ENCODE assay signal across 23 mouse cellular contexts in the genomic region with DNA sequence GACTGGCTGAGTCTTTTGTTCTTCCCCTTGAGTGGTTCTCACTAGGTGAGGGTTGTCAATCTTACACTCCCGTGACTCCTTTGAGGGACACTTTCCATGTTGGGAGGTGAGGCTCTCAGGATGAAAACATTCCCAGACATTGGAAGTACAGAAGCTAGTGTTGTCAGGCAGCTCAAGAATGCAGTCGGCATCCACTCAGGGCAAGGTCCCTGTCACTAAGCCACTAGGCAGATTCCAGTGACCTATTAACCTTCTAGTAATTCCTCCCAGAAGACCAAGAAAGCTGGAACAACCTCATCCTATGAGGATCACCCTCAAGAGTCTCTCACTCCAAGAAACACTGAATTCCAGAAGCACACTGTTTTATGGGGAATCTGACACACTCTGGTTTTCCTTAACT. TPM values are rescaled to one million over a fixed set of nuclear protein-coding genes. Genes with fewer than 3 reads are reported as not detected.
DNase-seq lines count a peak whose midpoint lies in the region; ATAC-seq and TF ChIP-seq lines count a peak whose summit lies in the region.
"Had no signal": no experiment of that assay in that cellular context is flagged by ENCODE, and none has a peak within 500 bp of the region (broad histone marks: within the 10 kb centered on the region; RNA-seq: fewer than 3 reads in every experiment).

No protein-coding gene starts in this region.

- H3K9ac ChIP-seq in liver, adult 2 months (ENCODE audit: low read depth, low read length): no peak overlapping the region; the same call in 1 of the 2 replicates
- H3K9ac ChIP-seq in liver, embryonic 11.5 days (ENCODE audit: low read depth, low read length): no peak overlapping the region
- H3K9ac ChIP-seq in midbrain, embryonic 11.5 days (ENCODE audit: low read length): no peak overlapping the region
- H3K9ac ChIP-seq in midbrain, embryonic 16.5 days (ENCODE audit: low read depth, low read length): no peak overlapping the region
- H3K9ac ChIP-seq: forebrain, embryonic 13.5 days; forebrain, postnatal 0 days; heart, embryonic 13.5 days; hindbrain, embryonic 14.5 days had no signal

- no peaks in the 10 kb centered on the region for H3K36me3 ChIP-seq in liver, adult 2 months (ENCODE audit: control insufficient read depth, insufficient read depth, low read length)
- no peaks in the 10 kb centered on the region for H3K36me3 ChIP-seq in liver, embryonic 11.5 days (ENCODE audit: control insufficient read depth, insufficient read depth, low read length)
- H3K36me3 ChIP-seq in midbrain, embryonic 11.5 days (ENCODE audit: control insufficient read depth, insufficient read depth, low read length): no peaks in the 10 kb centered on the region
- H3K36me3 ChIP-seq in midbrain, embryonic 16.5 days (ENCODE audit: control insufficient read depth, insufficient read depth, low read length): no peaks in the 10 kb centered on the region
- no peaks in the 10 kb centered on the region for H3K36me3 ChIP-seq in small intestine, adult 2 months (ENCODE audit: control insufficient read depth, insufficient read depth, low read length)
- H3K36me3 ChIP-seq: forebrain, embryonic 10.5 days; heart, embryonic 10.5 days; heart, embryonic 13.5 days had no signal

- no peak for DNase-seq in liver, adult 2 months (ENCODE audit: extremely low read depth, low read depth, low spot score)
- no peak for DNase-seq in liver, embryonic 11.5 days (ENCODE audit: low spot score)
- DNase-seq in midbrain, embryonic 11.5 days (ENCODE audit: low spot score, missing footprints): peak; percentile 83
- DNase-seq in frontal cortex, postnatal 10 days (ENCODE audit: low spot score in 2 of 2): no peak
- DNase-seq in spleen, postnatal 14 days (ENCODE audit: low spot score in 2 of 2): no peak
- DNase-seq: adrenal gland, postnatal 10 days; adrenal gland, postnatal 36 days; cerebellum, adult 18-20 months; cerebellum, adult 9-10 months; cerebellum, postnatal 14 days; forebrain, postnatal 0 days; gastrocnemius, postnatal 25 days; heart, adult 2 months; heart, postnatal 14 days; heart, postnatal 4 days had no signal

- no peak for TF ChIP-seq POLR2A in liver, adult 2 months (IDR thresholded peaks at IDR 0.05; ENCODE audit: extremely low read depth, insufficient read depth, low read length)
- no peak for TF ChIP-seq POLR2A in small intestine, adult 2 months (IDR thresholded peaks at IDR 0.05; ENCODE audit: low read depth, low read length)

- H3K4me1 ChIP-seq in liver, adult 2 months (ENCODE audit: control insufficient read depth, insufficient read depth, low read length): peaks cover 10% of the 10 kb centered on the region
- H3K4me1 ChIP-seq in liver, embryonic 11.5 days (replicated peaks; ENCODE audit: control insufficient read depth, insufficient read depth, low read length): no peaks in the 10 kb centered on the region; the same call in 1 of the 2 replicates
- no peaks in the 10 kb centered on the region for H3K4me1 ChIP-seq in midbrain, embryonic 11.5 days (ENCODE audit: control insufficient read depth, insufficient read depth, low read length)
- no peaks in the 10 kb centered on the region for H3K4me1 ChIP-seq in midbrain, embryonic 16.5 days (ENCODE audit: control insufficient read depth, insufficient read depth, low read length)
- H3K4me1 ChIP-seq in small intestine, adult 2 months (ENCODE audit: control insufficient read depth, insufficient read depth, insufficient read length, low read length): peaks cover 8% of the 10 kb centered on the region; the same call in 1 of the 2 replicates
- H3K4me1 ChIP-seq: forebrain, embryonic 13.5 days had no signal

- WGBS in liver, adult 2 months: 13% methylated on average over 2 of the region's 2 CpGs
- WGBS in liver, embryonic 11.5 days: 49% methylated on average over 2 of the region's 2 CpGs
- 24% methylated on average over 2 of the region's 2 CpGs for WGBS in midbrain, embryonic 11.5 days
- WGBS in midbrain, embryonic 16.5 days: 32% methylated on average over 2 of the region's 2 CpGs
- WGBS in small intestine, adult 2 months: 24% methylated on average over 2 of the region's 2 CpGs

- no peak for ATAC-seq in liver, embryonic 11.5 days (replicated peaks; ENCODE audit: low FRiP score)
- no peak for ATAC-seq in midbrain, embryonic 11.5 days (ENCODE audit: low FRiP score)
- ATAC-seq in midbrain, embryonic 16.5 days: no peak
- ATAC-seq: forebrain, embryonic 13.5 days; forebrain, postnatal 0 days; Patski had no signal

- TF ChIP-seq CTCF in liver, adult 2 months (IDR thresholded peaks at IDR 0.05; ENCODE audit: low read depth, low read length): no peak
- TF ChIP-seq CTCF in small intestine, adult 2 months (IDR thresholded peaks at IDR 0.05; ENCODE audit: extremely low read depth, insufficient read length, insufficient replicate concordance, low read depth, low read length): no peak

- H3K4me2 ChIP-seq in liver, embryonic 11.5 days: no peak overlapping the region
- no peak overlapping the region for H3K4me2 ChIP-seq in midbrain, embryonic 11.5 days
- H3K4me2 ChIP-seq in midbrain, embryonic 16.5 days (ENCODE audit: low read length): no peak overlapping the region
- H3K4me2 ChIP-seq: forebrain, embryonic 13.5 days; heart, embryonic 13.5 days; hindbrain, embryonic 14.5 days had no signal

- H3K4me3 ChIP-seq in liver, adult 2 months (ENCODE audit: insufficient read depth, low read depth, low read length): no peak overlapping the region
- H3K4me3 ChIP-seq in liver, embryonic 11.5 days (ENCODE audit: low read depth, low read length): no peak overlapping the region
- H3K4me3 ChIP-seq in midbrain, embryonic 11.5 days (ENCODE audit: low read depth, low read length): no peak overlapping the region
- no peak overlapping the region for H3K4me3 ChIP-seq in midbrain, embryonic 16.5 days (ENCODE audit: low read depth, low read length)
- no peak overlapping the region for H3K4me3 ChIP-seq in small intestine, adult 2 months (ENCODE audit: low read depth, low read length)
- H3K4me3 ChIP-seq: forebrain, embryonic 10.5 days; forebrain, embryonic 13.5 days; heart, adult 2 months; heart, embryonic 10.5 days; heart, embryonic 13.5 days had no signal

- no peaks in the 10 kb centered on the region for H3K27me3 ChIP-seq in liver, adult 2 months (ENCODE audit: control insufficient read depth, insufficient read depth, low read length)
- no peaks in the 10 kb centered on the region for H3K27me3 ChIP-seq in liver, embryonic 11.5 days (replicated peaks; ENCODE audit: control insufficient read depth, insufficient read depth, low read length)
- H3K27me3 ChIP-seq in midbrain, embryonic 11.5 days (ENCODE audit: control insufficient read depth, insufficient read depth, low read length): no peaks in the 10 kb centered on the region
- H3K27me3 ChIP-seq in midbrain, embryonic 16.5 days (ENCODE audit: control insufficient read depth, insufficient read depth, low read depth, low read length): no peaks in the 10 kb centered on the region
- no peaks in the 10 kb centered on the region for H3K27me3 ChIP-seq in small intestine, adult 2 months (ENCODE audit: control insufficient read depth, insufficient read depth, low read length)
- H3K27me3 ChIP-seq: forebrain, embryonic 13.5 days; heart, embryonic 13.5 days; Patski had no signal

- H3K9me3 ChIP-seq in liver, embryonic 11.5 days (ENCODE audit: control insufficient read depth, low read length): no peaks in the 10 kb centered on the region
- no peaks in the 10 kb centered on the region for H3K9me3 ChIP-seq in midbrain, embryonic 11.5 days (ENCODE audit: control insufficient read depth, low read length)
- no peaks in the 10 kb centered on the region; the same call in 1 of the 2 replicates for H3K9me3 ChIP-seq in midbrain, embryonic 16.5 days (replicated peaks; ENCODE audit: control insufficient read depth, low read length, poor library complexity, severe bottlenecking)
- H3K9me3 ChIP-seq: forebrain, embryonic 13.5 days; heart, embryonic 10.5 days; heart, embryonic 13.5 days had no signal

- no peaks in the 10 kb centered on the region for H3K79me2 ChIP-seq in liver, adult 2 months (ENCODE audit: control insufficient read depth, insufficient read depth, low read length)

- H3K27ac ChIP-seq in liver, adult 2 months (replicated peaks; ENCODE audit: insufficient read depth, low read depth, low read length): peak overlapping the region; percentile 63
- H3K27ac ChIP-seq in liver, embryonic 11.5 days (ENCODE audit: low read depth, low read length): no peak overlapping the region
- H3K27ac ChIP-seq in midbrain, embryonic 11.5 days (ENCODE audit: low read depth, low read length): no peak overlapping the region
- H3K27ac ChIP-seq in midbrain, embryonic 16.5 days (ENCODE audit: low read length): no peak overlapping the region
- peak overlapping the region; percentile 89 for H3K27ac ChIP-seq in small intestine, adult 2 months (ENCODE audit: insufficient read depth, low read depth, low read length)
- H3K27ac ChIP-seq: forebrain, embryonic 13.5 days; heart, adult 2 months; heart, embryonic 10.5 days; heart, embryonic 13.5 days; hindbrain, embryonic 14.5 days had no signal

RNA-seq across cellular contexts. Expression of gene Cebpa, which starts 11.0 kb away (rescaled TPM):
- total RNA-seq in liver, adult 2 months (2014; rRNA removed): 177 and 199 TPM in 2 replicates
- polyA plus RNA-seq in liver, adult 2 months (2012; rRNA removed): 349 and 390 TPM in 2 replicates
- 6.9 and 8.2 TPM in 2 replicates for polyA plus RNA-seq in liver, embryonic 11.5 days (2014; fragmentation: Nextera tagmentation; extraction: Ambion mirVana)
- polyA plus RNA-seq in midbrain, embryonic 11.5 days (2014; fragmentation: Nextera tagmentation; extraction: Ambion mirVana): 0.37 and 0.60 TPM in 2 replicates
- polyA plus RNA-seq in midbrain, embryonic 16.5 days (2015; fragmentation: Nextera tagmentation; extraction: Ambion mirVana): 0.33 and 0.51 TPM in 2 replicates
- polyA plus RNA-seq in small intestine, adult 2 months (2012; rRNA removed): 39.2 and 105 TPM in 2 replicates

RNA-seq across cellular contexts. Expression of gene Cebpg, which starts 51.7 kb away (rescaled TPM):
- 24.9 and 26.4 TPM in 2 replicates for total RNA-seq in liver, adult 2 months (2014; rRNA removed)
- 7.3 and 8.5 TPM in 2 replicates for polyA plus RNA-seq in liver, adult 2 months (2012; rRNA removed)
- polyA plus RNA-seq in liver, embryonic 11.5 days (2014; fragmentation: Nextera tagmentation; extraction: Ambion mirVana): 25.6 and 26.2 TPM in 2 replicates
- polyA plus RNA-seq in midbrain, embryonic 11.5 days (2014; fragmentation: Nextera tagmentation; extraction: Ambion mirVana): 36.2 and 37.7 TPM in 2 replicates
- polyA plus RNA-seq in midbrain, embryonic 16.5 days (2015; fragmentation: Nextera tagmentation; extraction: Ambion mirVana): 24.2 and 27.3 TPM in 2 replicates
- 4.3 and 8.0 TPM in 2 replicates for polyA plus RNA-seq in small intestine, adult 2 months (2012; rRNA removed)

Comparison
In these comparisons a context has a peak if more than half of its experiments do, and no peak if none do; other contexts are left out.
1. H3K27ac ChIP-seq: peak in liver, adult 2 months (single experiment) and small intestine, adult 2 months (single experiment); none in liver, embryonic 11.5 days (single experiment), midbrain, embryonic 11.5 days (single experiment) and midbrain, embryonic 16.5 days (single experiment).